Mouse (Mus musculus): ENCODE measurements at regions not wholly inside any gene's neighbourhood (a gene's known extent, or its start where the extent isn't known, plus 50 kb on each side); places are given as distances from the start of the nearest gene placed in this dataset.

- Histone ChIP-seq H3K9me3 (ENCODE audit: control insufficient read depth, insufficient read depth, low read depth, low read length) (no peaks in the 10 kb centered on the region), H3K9ac (ENCODE audit: insufficient read depth, low read depth, low read length, poor library complexity, severe bottlenecking) (no peak overlapping the region), H3K27ac (ENCODE audit: insufficient read depth, low read depth, low read length, poor library complexity, severe bottlenecking) (no peak overlapping the region), H3K36me3 (ENCODE audit: control insufficient read depth, insufficient read depth, low read length, poor library complexity, severe bottlenecking) (no peaks in the 10 kb centered on the region), H3K4me1 (ENCODE audit: control insufficient read depth in 2 of 2, insufficient read depth in 2 of 2, low read length in 2 of 2, poor library complexity in 1 of 2) (no peaks in the 10 kb centered on the region), H3K4me3 (ENCODE audit: insufficient read depth in 1 of 2, low read depth in 1 of 2, low read length in 2 of 2, poor library complexity in 1 of 2, severe bottlenecking in 1 of 2) (no peak overlapping the region)
- DNase-seq (ENCODE audit: low read depth, low spot score) = peak; percentile 56
- in situ Hi-C loops (cut with MboI; ENCODE audit: low sequenced_read_pairs in 2 of 2, unreplicated experiment in 2 of 2) = loop anchor here (25.0 kb wide), 2 partner anchors 585 to 885 kb away; partner anchors contain the start of genes Clrn2 (in 1 of the 2) and Qdpr (in 1 of the 2)
- TF ChIP-seq MAFK (IDR thresholded peaks at IDR 0.05; ENCODE audit: insufficient read depth, low read depth, low read length) (no peak), HCFC1 (IDR thresholded peaks at IDR 0.05; ENCODE audit: borderline replicate concordance, insufficient read depth, low read length) (no peak), ZC3H11A (IDR thresholded peaks at IDR 0.05; ENCODE audit: borderline replicate concordance, low read depth, low read length) (peak; percentile 80; the same call in 1 of the 2 replicates), ZNF384 (IDR thresholded peaks at IDR 0.05; ENCODE audit: low read depth, low read length) (no peak), CHD2 (IDR thresholded peaks at IDR 0.05; ENCODE audit: low read depth, low read length) (no peak)
Measured at GRCm38 (mm10) chr5:46347368-46348083, 490.1 kb upstream of the Lcorl start.

GRCm38 (mm10) chr5:46338461-46338860, 481.0 kb upstream of the Lcorl start:
- no peak for DNase-seq (ENCODE audit: low read depth, low spot score)
- Histone ChIP-seq H3K27ac (ENCODE audit: insufficient read depth, low read depth, low read length, poor library complexity, severe bottlenecking) (no peak overlapping the region), H3K36me3 (ENCODE audit: control insufficient read depth, insufficient read depth, low read length, poor library complexity, severe bottlenecking) (no peaks in the 10 kb centered on the region), H3K9me3 (ENCODE audit: control insufficient read depth, insufficient read depth, low read depth, low read length) (no peaks in the 10 kb centered on the region), H3K4me1 (ENCODE audit: control insufficient read depth in 2 of 2, insufficient read depth in 2 of 2, low read length in 2 of 2, poor library complexity in 1 of 2) (no peaks in the 10 kb centered on the region), H3K9ac (ENCODE audit: insufficient read depth, low read depth, low read length, poor library complexity, severe bottlenecking) (no peak overlapping the region), H3K4me3 (ENCODE audit: insufficient read depth in 1 of 2, low read depth in 1 of 2, low read length in 2 of 2, poor library complexity in 1 of 2, severe bottlenecking in 1 of 2) (no peak overlapping the region)
- in situ Hi-C loops (cut with MboI; ENCODE audit: low sequenced_read_pairs in 2 of 2, unreplicated experiment in 2 of 2) = loop anchor here (25.0 kb wide), 2 partner anchors 576 to 876 kb away; partner anchors contain the start of genes Clrn2 (in 1 of the 2) and Qdpr (in 1 of the 2)
- no peak for TF ChIP-seq ZC3H11A (IDR thresholded peaks at IDR 0.05; ENCODE audit: borderline replicate concordance, low read depth, low read length)
- TF ChIP-seq HCFC1 (IDR thresholded peaks at IDR 0.05; ENCODE audit: borderline replicate concordance, insufficient read depth, low read length) = no peak
- no peak for TF ChIP-seq CHD2 (IDR thresholded peaks at IDR 0.05; ENCODE audit: low read depth, low read length)
- no peak for TF ChIP-seq MAFK (IDR thresholded peaks at IDR 0.05; ENCODE audit: insufficient read depth, low read depth, low read length)
- no peak for TF ChIP-seq ZNF384 (IDR thresholded peaks at IDR 0.05; ENCODE audit: low read depth, low read length)

GRCm38 (mm10) chr5:46330880-46331279, 473.5 kb upstream of the Lcorl start:
- Histone ChIP-seq H3K27ac (ENCODE audit: insufficient read depth, low read depth, low read length, poor library complexity, severe bottlenecking) (no peak overlapping the region), H3K36me3 (ENCODE audit: control insufficient read depth, insufficient read depth, low read length, poor library complexity, severe bottlenecking) (no peaks in the 10 kb centered on the region), H3K4me1 (ENCODE audit: control insufficient read depth in 2 of 2, insufficient read depth in 2 of 2, low read length in 2 of 2, poor library complexity in 1 of 2) (no peaks in the 10 kb centered on the region), H3K9me3 (ENCODE audit: control insufficient read depth, insufficient read depth, low read depth, low read length) (no peaks in the 10 kb centered on the region), H3K4me3 (ENCODE audit: insufficient read depth in 1 of 2, low read depth in 1 of 2, low read length in 2 of 2, poor library complexity in 1 of 2, severe bottlenecking in 1 of 2) (no peak overlapping the region), H3K9ac (ENCODE audit: insufficient read depth, low read depth, low read length, poor library complexity, severe bottlenecking) (no peak overlapping the region)
- TF ChIP-seq CHD2 (IDR thresholded peaks at IDR 0.05; ENCODE audit: low read depth, low read length) (no peak), ZC3H11A (IDR thresholded peaks at IDR 0.05; ENCODE audit: borderline replicate concordance, low read depth, low read length) (no peak), ZNF384 (IDR thresholded peaks at IDR 0.05; ENCODE audit: low read depth, low read length) (no peak), MAFK (IDR thresholded peaks at IDR 0.05; ENCODE audit: insufficient read depth, low read depth, low read length) (no peak), HCFC1 (IDR thresholded peaks at IDR 0.05; ENCODE audit: borderline replicate concordance, insufficient read depth, low read length) (no peak)
- no peak for DNase-seq (ENCODE audit: low read depth, low spot score)
- in situ Hi-C loops (cut with MboI; ENCODE audit: low sequenced_read_pairs in 2 of 2, unreplicated experiment in 2 of 2) = loop anchor here (25.0 kb wide), 2 partner anchors 569 to 869 kb away; partner anchors contain the start of genes Clrn2 (in 1 of the 2) and Qdpr (in 1 of the 2)

Measured in ES-E14 (cell line).